9 mouse cellular contexts compared by ENCODE assay signal in the genomic region with DNA sequence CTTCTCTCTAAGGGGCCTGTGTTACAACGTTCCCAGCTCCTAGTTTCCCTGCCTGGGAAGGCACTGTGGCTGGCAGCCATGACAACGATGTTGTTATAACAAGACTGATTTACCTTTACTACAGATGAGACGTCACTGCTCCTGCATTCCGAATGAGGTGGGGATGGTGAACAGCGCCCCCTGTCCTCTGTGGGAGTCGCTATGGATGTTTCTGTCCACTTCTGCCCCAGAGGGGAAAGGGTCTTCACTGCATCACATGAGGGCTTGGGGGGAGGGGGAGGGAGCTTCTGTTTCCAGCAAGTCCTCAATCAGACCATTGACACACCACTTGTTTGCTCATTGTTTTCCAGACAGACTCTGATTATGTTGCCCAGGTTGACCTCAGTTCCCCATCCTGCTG. TPM values are rescaled to one million over a fixed set of nuclear protein-coding genes. Genes with fewer than 3 reads are reported as not detected.
DNase-seq lines count a peak whose midpoint lies in the region; TF ChIP-seq lines count a peak whose summit lies in the region.
"Had no signal": no experiment of that assay in that cellular context is flagged by ENCODE, and none has a peak within 500 bp of the region (broad histone marks: within the 10 kb centered on the region; RNA-seq: fewer than 3 reads in every experiment).

No protein-coding gene starts in this region.

- no peak for TF ChIP-seq POLR2A in cerebellum, adult 2 months (IDR thresholded peaks at IDR 0.05; ENCODE audit: borderline replicate concordance, insufficient read depth, low read length)
- TF ChIP-seq POLR2A in brain, embryonic 14.5 days (IDR thresholded peaks at IDR 0.05; ENCODE audit: borderline replicate concordance, extremely low read depth, insufficient read depth, insufficient read length, poor library complexity, severe bottlenecking), result no peak

- 0 out of 2 replicates have a peak, but pooled peaks have one; percentile 14 for TF ChIP-seq CTCF in cerebellum, adult 2 months (IDR thresholded peaks at IDR 0.05; ENCODE audit: borderline replicate concordance, insufficient read depth, low read depth, low read length)
- TF ChIP-seq CTCF in brain, embryonic 14.5 days (IDR thresholded peaks at IDR 0.05; ENCODE audit: borderline replicate concordance, extremely low read depth, insufficient read depth, insufficient read length), result 0 out of 2 replicates have a peak, but pooled peaks have one; percentile 8

- H3K4me3 ChIP-seq in cerebellum, adult 2 months (replicated peaks; ENCODE audit: insufficient read depth, low read depth, low read length), result no peak overlapping the region

- intact Hi-C loops in left cerebral cortex, postnatal 4 days (cut with DNase I), result no loop called here
- intact Hi-C loops in left cerebral cortex, postnatal 14 days (cut with DNase I), result no loop called here

- no peaks in the 10 kb centered on the region for H3K4me1 ChIP-seq in cerebellum, adult 2 months (ENCODE audit: control insufficient read depth, insufficient read depth, low read length)

- no peak overlapping the region for H3K27ac ChIP-seq in cerebellum, adult 2 months (ENCODE audit: insufficient read depth, low read length)

- 51% methylated on average over 6 of the region's 6 CpGs for WGBS in cerebellum, adult 2 months

- H3K27me3 ChIP-seq in cerebellum, adult 2 months (ENCODE audit: control insufficient read depth, insufficient read depth, low read length), result no peaks in the 10 kb centered on the region

- DNase-seq in cerebellum, adult 2 months, result no peak
- no peak for DNase-seq in cerebellum, adult 11 months
- peak; percentile 4 for DNase-seq in left cerebral cortex, postnatal 4 days
- DNase-seq in left cerebral cortex, postnatal 14 days (ENCODE audit: low spot score in 2 of 2), result no peak
- DNase-seq in brain, embryonic 14.5 days (ENCODE audit: low read depth), result no peak
- peak; percentile 17 for DNase-seq in lung, postnatal 36 days
- DNase-seq in ovary, adult 18-20 months (ENCODE audit: low spot score), result no peak
- no peak for DNase-seq in left cerebral cortex, adult 18-20 months (ENCODE audit: low spot score in 2 of 2)
- DNase-seq: heart, adult 18-20 months had no signal

RNA-seq across cellular contexts. Expression of a gene that starts 27.0 kb away (rescaled TPM):
- polyA plus RNA-seq in cerebellum, adult 2 months (2012; rRNA removed), result 1.0 and 1.4 TPM in 2 replicates
- under 1 TPM; 0.26 to 0.34 TPM for total RNA-seq in left cerebral cortex, postnatal 4 days (2021)
- total RNA-seq in left cerebral cortex, postnatal 14 days (2021), result under 1 TPM; 0.22 to 0.53 TPM
- polyA plus RNA-seq in brain, embryonic 14.5 days (2012; rRNA removed), result 0.63 and 0.88 TPM in 2 replicates
- under 1 TPM; 0.19 to 0.44 TPM for total RNA-seq in left cerebral cortex, adult 18-20 months (2021)

Comparison
In these comparisons a context has a peak if more than half of its experiments do, and no peak if none do; other contexts are left out.
1. DNase-seq: peak in left cerebral cortex, postnatal 4 days (single experiment) and lung, postnatal 36 days (single experiment); none in cerebellum, adult 2 months (0 of 2), cerebellum, adult 11 months (single experiment), left cerebral cortex, postnatal 14 days (0 of 2), brain, embryonic 14.5 days (single experiment), ovary, adult 18-20 months (single experiment) and left cerebral cortex, adult 18-20 months (0 of 2).